Mouse (Mus musculus) limb, embryonic 10.5 days (tissue): Measurements from ENCODE around the gene Nfix. TPM values are rescaled to one million over a fixed set of nuclear protein-coding genes. Genes with fewer than 3 reads are reported as not detected.

ENCODE experiments used
- DNase-seq: peaks from one replicate; pipeline ENCODE4 v3.0.0-alpha.2; 2017; ENCODE audit warnings: low spot score
- H3K27ac ChIP-seq: fragments of 300-500 bp; sonication (generic); 2 replicates; pipeline ENCODE4 v1.5.1; 2016; ENCODE audit warnings: mild to moderate bottlenecking
- H3K27me3 ChIP-seq: fragments of 300-500 bp; sonication (generic); 2 replicates; pipeline ENCODE4 v1.6.1; 2016; ENCODE audit warnings: low read depth, mild to moderate bottlenecking; ENCODE audit not compliant: poor library complexity, severe bottlenecking
- H3K36me3 ChIP-seq: fragments of 300-500 bp; sonication (generic); 2 replicates; pipeline ENCODE4 v1.6.1; 2016; ENCODE audit warnings: mild to moderate bottlenecking, moderate library complexity
- H3K4me1 ChIP-seq: fragments of 300-500 bp; sonication (generic); 2 replicates; pipeline ENCODE4 v1.6.1; 2016
- H3K4me3 ChIP-seq: fragments of 300-500 bp; sonication (generic); 2 replicates; pipeline ENCODE4 v1.5.1; 2016; ENCODE audit warnings: mild to moderate bottlenecking, moderate library complexity
- H3K9me3 ChIP-seq: fragments of 300-500 bp; sonication (generic); replicated peaks from 2 replicates; pipeline ENCODE4 v1.6.1; 2016; ENCODE audit warnings: mild to moderate bottlenecking
- WGBS: fragments of 180-500 bp; shearing (Covaris S2); methylation state at CpG from one replicate; pipeline ENCODE4 v1.1.7; 2016; 5-methylcytosine and 5-hydroxymethylcytosine counted together
- polyA plus RNA-seq: library from polyadenylated mRNA; unstranded; fragments of >200 nt; fragmentation: Nextera tagmentation; extraction: Ambion mirVana; gene quantifications from 2 replicates; pipeline ENCODE4 v1.2.1, GENCODE M21; 2016

Nfix gene
- polyA plus RNA-seq, 1 experiment from 2014 or later, result 2.1 TPM

DNA sequence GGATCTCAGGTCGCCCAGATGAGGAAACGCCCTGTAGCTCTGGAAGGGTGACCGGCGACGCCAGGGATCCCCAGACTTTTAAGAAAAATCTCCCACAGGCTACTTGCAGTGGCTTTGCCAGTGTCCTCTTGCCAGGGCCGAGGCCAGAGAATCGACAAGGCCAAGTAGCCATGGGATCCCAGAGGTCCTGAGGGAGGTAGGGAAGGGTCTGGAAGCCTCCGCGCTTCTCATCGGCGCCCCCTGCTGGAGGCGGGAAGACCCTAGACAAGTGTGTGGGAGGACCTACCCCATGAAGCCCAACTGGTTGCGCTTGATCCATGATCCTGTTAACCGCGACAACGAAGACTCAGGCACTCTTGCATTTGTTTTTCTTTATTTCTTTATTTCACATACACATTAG is 95.8 kb downstream of the Nfix start:
- Histone ChIP-seq H3K4me1 (peaks cover 75% of the 10 kb centered on the region), H3K9me3 (no peaks in the 10 kb centered on the region), H3K36me3 (peaks cover 10% of the 10 kb centered on the region), H3K27ac (peak overlapping the region; percentile 74), H3K27me3 (peaks cover 83% of the 10 kb centered on the region), H3K4me3 (peak overlapping the region; percentile 47)
- peak; percentile 89 for DNase-seq
- WGBS, result under 1% methylated on average over 16 of the region's 16 CpGs

GRCm38 (mm10) chr8:84703466-84704249 is 96.5 kb downstream of the Nfix start:
- peaks cover 17% of the 10 kb centered on the region for H3K36me3 ChIP-seq
- H3K27me3 ChIP-seq, result peaks cover 76% of the 10 kb centered on the region
- peak overlapping the region; percentile 47 for H3K4me3 ChIP-seq
- H3K4me1 ChIP-seq, result peaks cover 68% of the 10 kb centered on the region
- peak overlapping the region; percentile 74 for H3K27ac ChIP-seq
- WGBS, result 8% methylated on average over 38 of the region's 38 CpGs
- DNase-seq, result no peak
- H3K9me3 ChIP-seq, result no peaks in the 10 kb centered on the region

DNA sequence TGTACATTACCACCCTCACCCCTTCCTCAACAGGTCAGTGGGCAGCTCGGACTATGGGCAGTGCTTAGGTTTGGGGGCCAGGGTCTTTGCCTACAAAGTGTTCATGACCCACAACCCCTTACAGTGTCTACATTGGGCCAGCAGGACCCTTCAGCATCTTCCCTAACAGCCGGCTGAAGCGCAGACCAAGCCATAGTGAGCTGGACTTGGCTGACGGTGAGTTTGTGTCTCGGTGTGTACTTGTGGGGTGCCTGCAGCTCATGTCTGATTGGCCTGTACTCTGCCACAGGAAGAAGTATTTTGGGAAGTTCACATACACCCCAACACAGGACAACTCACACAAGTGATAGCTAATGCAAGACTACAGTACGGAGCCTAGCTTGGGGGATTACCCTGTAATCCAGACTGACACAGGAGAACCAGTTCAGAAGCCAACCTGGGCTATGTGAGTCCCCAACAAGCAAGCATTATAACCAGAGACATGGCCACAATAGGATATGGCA is 97.1 kb downstream of the Nfix start:
- Histone ChIP-seq H3K27ac (peak overlapping the region; percentile 43; the same call in 1 of the 2 replicates), H3K36me3 (peaks cover 23% of the 10 kb centered on the region), H3K4me3 (peak overlapping the region; percentile 47), H3K4me1 (peaks cover 62% of the 10 kb centered on the region), H3K27me3 (peaks cover 70% of the 10 kb centered on the region), H3K9me3 (no peaks in the 10 kb centered on the region)
- WGBS, result 81% methylated on average over 6 of the region's 6 CpGs
- no peak for DNase-seq

DNA sequence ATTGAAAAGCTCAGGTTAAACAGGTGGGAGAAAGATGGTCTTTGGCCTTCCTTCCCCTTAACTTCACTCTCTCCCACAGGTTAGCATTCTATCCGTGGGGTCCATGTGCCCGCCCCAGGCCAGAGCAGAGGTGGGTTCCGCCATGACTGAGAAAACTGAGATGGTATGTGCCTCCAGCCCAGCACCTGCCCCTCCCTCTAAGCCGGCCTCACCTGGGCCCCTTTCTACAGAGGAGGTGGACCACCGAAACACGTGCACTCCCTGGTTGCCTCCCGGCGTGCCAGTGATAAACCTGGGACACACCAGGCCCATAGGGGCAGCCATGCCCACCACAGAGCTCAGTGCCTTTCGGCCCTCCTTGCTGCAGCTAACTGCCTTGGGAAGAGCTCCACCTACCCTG is 97.6 kb downstream of the Nfix start:
- Histone ChIP-seq H3K4me3 (peak overlapping the region; percentile 39), H3K27ac (peak overlapping the region; percentile 43; the same call in 1 of the 2 replicates), H3K9me3 (no peaks in the 10 kb centered on the region), H3K4me1 (peaks cover 57% of the 10 kb centered on the region), H3K27me3 (peaks cover 65% of the 10 kb centered on the region), H3K36me3 (peaks cover 28% of the 10 kb centered on the region)
- no peak for DNase-seq
- 78% methylated on average over 9 of the region's 9 CpGs for WGBS

DNA sequence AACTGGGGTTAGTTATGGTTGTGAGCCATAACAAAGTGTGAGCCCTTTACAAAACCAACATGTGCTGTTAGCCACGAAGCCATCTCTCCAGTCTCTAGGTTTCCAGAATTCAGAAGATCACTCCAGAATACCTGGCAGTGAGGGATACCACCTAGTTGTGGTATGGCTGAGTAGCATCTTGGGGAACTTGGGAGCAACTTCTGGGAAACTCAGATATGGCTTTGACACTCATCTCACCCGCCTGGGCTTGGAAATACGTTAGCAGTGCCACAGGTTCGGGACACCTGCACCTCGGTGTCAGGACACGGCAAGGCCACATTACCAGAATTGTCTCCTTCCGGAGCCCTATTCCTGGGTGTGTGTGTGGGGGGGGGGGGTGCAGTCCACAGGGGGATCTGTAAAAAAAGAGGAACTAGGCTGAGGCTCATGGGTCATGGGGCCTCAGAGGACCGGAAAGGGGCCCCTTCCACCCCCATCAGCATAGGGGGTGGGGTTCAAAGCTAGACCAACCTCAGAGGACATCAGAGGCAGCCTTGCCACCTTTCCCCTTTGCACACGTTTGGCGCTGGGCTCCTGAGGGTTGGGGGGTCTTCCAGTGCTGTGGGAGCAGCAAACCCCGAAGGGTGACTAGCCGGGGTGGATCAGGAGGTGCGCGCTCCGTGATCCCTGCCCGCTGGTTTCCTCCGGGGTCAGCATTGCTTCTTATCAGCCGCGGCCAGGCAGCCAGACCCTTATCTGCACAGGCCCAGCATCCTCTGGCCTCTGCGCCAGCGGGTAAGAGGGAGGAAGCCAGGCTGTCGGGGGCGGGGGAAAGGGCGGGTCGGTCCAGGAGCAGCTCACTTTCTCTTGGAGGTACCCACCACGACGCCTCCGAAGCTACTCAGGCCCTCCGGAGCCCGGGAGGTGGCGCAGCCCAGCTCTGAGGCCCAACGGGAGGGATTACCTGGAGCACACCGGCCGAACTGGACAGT is 98.9 kb downstream of the Nfix start, which contains the start of gene Lyl1:
Lyl1 (plus strand) TSS at position 517 of the 971 bp plus-strand sequence.
- whole genome bisulfite sequencing, result 9% methylated on average over 34 of the region's 34 CpGs
- peaks cover 52% of the 10 kb centered on the region for H3K27me3 ChIP-seq

DNA sequence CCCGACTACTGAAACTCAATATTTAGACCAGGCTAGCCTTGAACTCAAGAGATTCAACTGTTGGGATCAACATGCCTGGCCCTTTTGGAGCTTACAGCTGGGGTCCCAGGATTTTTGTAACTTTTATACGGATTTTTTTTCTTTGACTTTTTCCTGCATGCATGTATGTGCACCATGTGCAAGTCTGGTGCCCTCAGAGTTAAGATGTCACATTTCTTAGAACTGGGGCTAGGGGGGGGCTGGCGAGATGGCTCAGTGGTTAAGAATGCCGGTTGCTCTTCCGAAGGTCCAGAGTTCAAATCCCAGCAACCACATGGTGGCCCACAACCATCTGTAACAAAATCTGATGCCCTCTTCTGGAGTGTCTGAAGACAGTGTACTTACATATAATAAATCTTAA is 99.6 kb downstream of the Nfix start:
- 83% methylated on average over 5 of the region's 5 CpGs for WGBS
- Histone ChIP-seq H3K9me3 (no peaks in the 10 kb centered on the region), H3K27ac (no peak overlapping the region), H3K36me3 (peaks cover 48% of the 10 kb centered on the region), H3K4me1 (peaks cover 42% of the 10 kb centered on the region), H3K4me3 (no peak overlapping the region), H3K27me3 (peaks cover 47% of the 10 kb centered on the region)
- DNase-seq, result no peak

More for the DNA sequence above, 98.9 kb downstream of the Nfix start, which contains the start of gene Lyl1:
- DNase-seq, result peak; percentile 74
- peaks cover 41% of the 10 kb centered on the region for H3K36me3 ChIP-seq
- H3K4me3 ChIP-seq, result peak within 1 kb of the TSS; percentile 39
- no peaks in the 10 kb centered on the region for H3K9me3 ChIP-seq
- H3K4me1 ChIP-seq, result peaks cover 45% of the 10 kb centered on the region
- peak within 1 kb of the TSS; percentile 43 for H3K27ac ChIP-seq

- H3K4me1 ChIP-seq, result peaks cover 36% of the 10 kb centered on the region
- H3K36me3 ChIP-seq, result peaks cover 55% of the 10 kb centered on the region
- peak; percentile 65 for DNase-seq
- H3K27ac ChIP-seq, result peak overlapping the region; percentile 38; the same call in 1 of the 2 replicates
- no peaks in the 10 kb centered on the region for H3K9me3 ChIP-seq
- 67% methylated on average over 7 of the region's 7 CpGs for WGBS
- peaks cover 41% of the 10 kb centered on the region for H3K27me3 ChIP-seq
- peak overlapping the region; percentile 11; the same call in 1 of the 2 replicates for H3K4me3 ChIP-seq
Measured at GRCm38 (mm10) chr8:84699861-84700322, 100.3 kb downstream of the Nfix start.

GRCm38 (mm10) chr8:84698929-84699401 is 101.2 kb downstream of the Nfix start:
- Histone ChIP-seq H3K4me3 (no peak overlapping the region), H3K36me3 (peaks cover 63% of the 10 kb centered on the region), H3K27me3 (peaks cover 32% of the 10 kb centered on the region), H3K9me3 (no peaks in the 10 kb centered on the region), H3K4me1 (peaks cover 27% of the 10 kb centered on the region), H3K27ac (0 out of 2 replicates have a peak overlapping the region, but pooled peaks have one; percentile 0)
- no peak for DNase-seq
- WGBS, result 91% methylated on average over 9 of the region's 9 CpGs

- Histone ChIP-seq H3K27ac (no peak overlapping the region), H3K36me3 (peaks cover 69% of the 10 kb centered on the region), H3K4me3 (0 out of 2 replicates have a peak overlapping the region, but pooled peaks have one; percentile 1), H3K27me3 (peaks cover 25% of the 10 kb centered on the region), H3K4me1 (peaks cover 22% of the 10 kb centered on the region), H3K9me3 (no peaks in the 10 kb centered on the region)
- WGBS, result 93% methylated on average over 5 of the region's 5 CpGs
- no peak for DNase-seq
Measured at GRCm38 (mm10) chr8:84698288-84698687, 101.9 kb downstream of the Nfix start.

DNA sequence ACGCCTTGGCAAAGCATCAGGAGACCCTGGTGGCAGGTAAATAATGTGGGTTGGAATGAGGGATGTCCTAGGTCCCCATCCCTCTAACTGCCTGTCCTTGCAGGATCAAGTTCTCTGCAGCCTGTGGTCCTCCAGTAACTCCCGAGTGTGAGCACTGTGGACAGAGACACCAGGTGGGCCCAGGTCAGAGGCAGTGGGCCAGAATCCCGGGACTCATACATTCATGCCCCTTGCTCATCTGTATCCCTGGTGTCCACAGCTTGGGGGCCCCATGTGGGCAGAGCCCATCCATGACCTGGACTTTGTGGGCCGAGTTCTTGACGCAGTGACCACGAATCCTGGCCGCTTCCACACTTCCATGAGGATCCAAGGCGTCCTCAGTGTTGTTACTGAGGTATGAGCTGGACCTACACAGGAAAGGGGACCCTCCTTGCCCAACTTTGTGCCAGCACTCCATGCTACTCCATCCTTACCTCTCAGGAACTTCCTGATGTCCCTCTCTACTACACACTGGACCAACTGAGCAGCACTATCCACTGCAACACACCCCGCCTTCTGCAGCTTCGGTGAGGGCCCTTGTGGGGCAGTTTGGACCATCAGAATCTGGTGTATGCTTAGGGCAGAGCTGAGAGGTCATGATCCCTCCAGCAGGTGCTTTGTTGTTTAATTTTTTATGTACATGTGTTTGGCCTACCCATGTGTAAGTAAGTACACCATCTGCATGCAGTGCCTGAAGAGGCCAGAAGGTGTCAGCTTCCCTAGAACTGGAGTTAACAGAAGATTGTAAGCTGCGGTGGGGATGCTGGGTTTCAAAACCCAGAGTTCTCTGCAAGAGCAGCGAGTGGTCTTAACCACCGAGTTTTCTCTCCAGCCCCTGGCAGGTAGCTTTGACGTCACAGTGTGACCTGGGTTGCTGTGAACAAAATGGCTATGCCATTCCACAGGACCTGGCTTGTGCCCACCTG is 102.7 kb downstream of the Nfix start:
- Histone ChIP-seq H3K27me3 (peaks cover 17% of the 10 kb centered on the region), H3K36me3 (peaks cover 78% of the 10 kb centered on the region), H3K4me3 (no peak overlapping the region), H3K27ac (no peak overlapping the region), H3K4me1 (peaks cover 22% of the 10 kb centered on the region), H3K9me3 (no peaks in the 10 kb centered on the region)
- 89% methylated on average over 14 of the region's 14 CpGs for WGBS
- peak; percentile 35 for DNase-seq

DNA sequence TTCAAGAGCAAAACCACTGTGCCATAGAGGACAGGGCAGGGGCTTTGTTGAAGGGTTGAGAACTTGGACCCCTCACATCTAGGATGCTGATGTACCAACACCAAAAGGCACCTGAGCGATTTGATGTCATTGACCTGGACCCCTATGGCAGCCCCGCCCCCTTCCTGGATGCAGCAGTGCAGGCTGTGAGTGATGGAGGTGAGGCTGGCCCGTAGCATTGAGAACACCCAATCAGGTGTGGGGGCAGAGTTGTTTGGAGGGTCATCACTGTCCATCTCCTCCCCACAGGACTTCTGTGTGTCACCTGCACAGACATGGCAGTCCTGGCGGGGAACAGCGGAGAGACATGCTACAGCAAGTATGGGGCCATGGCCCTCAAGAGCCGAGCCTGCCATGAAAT is 105.0 kb downstream of the Nfix start:
- no peak overlapping the region for H3K4me3 ChIP-seq
- H3K27ac ChIP-seq, result no peak overlapping the region
- peaks cover 12% of the 10 kb centered on the region for H3K4me1 ChIP-seq
- peaks cover 93% of the 10 kb centered on the region for H3K36me3 ChIP-seq
- WGBS, result 89% methylated on average over 6 of the region's 6 CpGs
- no peaks in the 10 kb centered on the region for H3K27me3 ChIP-seq
- H3K9me3 ChIP-seq, result no peaks in the 10 kb centered on the region
- DNase-seq, result no peak
